Mouse (Mus musculus) yolk sac, embryonic 10.5 days (tissue): Measurements from ENCODE around the gene Hvcn1.
"Not testable (repeated sequence)": the region's sequence is repeated elsewhere in the genome, so short reads cannot be mapped to it uniquely, and the experiment has no call there.

Experiments used
- DNase-seq: peaks from one replicate; pipeline ENCODE4 v3.0.0-alpha.2; 2017; ENCODE audit warnings: low spot score

Hvcn1 gene

GRCm38 (mm10) chr5:122204180-122204579, 2.4 kb upstream of the Hvcn1 start:
- no peak for DNase-seq

GRCm38 (mm10) chr5:122208909-122209308, 2.3 kb downstream of the Hvcn1 start:
- DNase-seq, result no peak

- DNase-seq, result peak; percentile 65
Observed at GRCm38 (mm10) chr5:122209591-122210368, 3.2 kb downstream of the Hvcn1 start.

- DNase-seq, result no peak
Observed at GRCm38 (mm10) chr5:122210890-122211289, 4.3 kb downstream of the Hvcn1 start.

GRCm38 (mm10) chr5:122212125-122212524, 5.5 kb downstream of the Hvcn1 start:
- DNase-seq, result no peak

- not testable (repeated sequence) for DNase-seq
Observed at GRCm38 (mm10) chr5:122212820-122213219, 6.2 kb downstream of the Hvcn1 start.

- no peak for DNase-seq
Observed at GRCm38 (mm10) chr5:122213861-122214260, 7.3 kb downstream of the Hvcn1 start.

GRCm38 (mm10) chr5:122217636-122218035, 11.0 kb downstream of the Hvcn1 start:
- no peak for DNase-seq

- no peak for DNase-seq
Observed at GRCm38 (mm10) chr5:122218109-122218905, 11.7 kb downstream of the Hvcn1 start.

GRCm38 (mm10) chr5:122218928-122219327, 12.3 kb downstream of the Hvcn1 start:
- DNase-seq, result no peak

GRCm38 (mm10) chr5:122219655-122220629, 13.3 kb downstream of the Hvcn1 start:
- peak; percentile 59 for DNase-seq

- no peak for DNase-seq
Observed at GRCm38 (mm10) chr5:122221085-122221484, 14.5 kb downstream of the Hvcn1 start.

- no peak for DNase-seq
Observed at GRCm38 (mm10) chr5:122224291-122224690, 17.7 kb downstream of the Hvcn1 start.

GRCm38 (mm10) chr5:122228271-122228765, 21.7 kb downstream of the Hvcn1 start:
- no peak for DNase-seq

- no peak for DNase-seq
Observed at GRCm38 (mm10) chr5:122228772-122229171, 22.2 kb downstream of the Hvcn1 start.

GRCm38 (mm10) chr5:122230816-122231215, 24.2 kb downstream of the Hvcn1 start:
- no peak for DNase-seq

- DNase-seq, result no peak
Observed at GRCm38 (mm10) chr5:122231431-122231830, 24.8 kb downstream of the Hvcn1 start.

- DNase-seq, result no peak
Observed at GRCm38 (mm10) chr5:122232004-122232403, 25.4 kb downstream of the Hvcn1 start.

GRCm38 (mm10) chr5:122233077-122233581, 26.5 kb downstream of the Hvcn1 start:
- DNase-seq, result no peak

- no peak for DNase-seq
Observed at GRCm38 (mm10) chr5:122233695-122234094, 27.1 kb downstream of the Hvcn1 start.
